Mouse (Mus musculus) monocyte, adult 5-6 weeks (primary cell): Measurements from ENCODE around the gene Lcat. TPM values are rescaled to one million over a fixed set of nuclear protein-coding genes. Genes with fewer than 3 reads are reported as not detected.

Experiments
- ATAC-seq: fragments of 153-309, 156-312 bp; replicated peaks from 2 replicates; pipeline ENCODE4 v1.8.0; 2017; ENCODE audit warnings: mild to moderate bottlenecking; ENCODE audit not compliant: low TSS enrichment, insufficient number of reproducible peaks, severe bottlenecking, poor library complexity, low FRiP score
- total RNA-seq: library from RNA; stranded (forward); fragments of 200-1000, 200-491, 200-594 nt; gene quantifications from 3 replicates; pipeline ENCODE4 v1.2.3, GENCODE M21; 2017

Gene Lcat
- not detected in 3 replicates for total RNA-seq

GRCm38 (mm10) chr8:105943321-105943739, at the start of gene Lcat:
Gene Lcat (minus strand): TSS chr8:105943382.
- no peak for ATAC-seq

GRCm38 (mm10) chr8:105992499-105992898, 49.3 kb upstream of the Lcat start:
- ATAC-seq: peak; percentile 37; the same call in 1 of the 2 replicates

GRCm38 (mm10) chr8:105991546-105991945, 48.4 kb upstream of the Lcat start:
- ATAC-seq: no peak

GRCm38 (mm10) chr8:105990856-105991387, 47.7 kb upstream of the Lcat start, which contains the start of gene Dus2:
Gene Dus2 (plus strand): TSS chr8:105991337.
- ATAC-seq: peak; percentile 84

- ATAC-seq: no peak
Measured at GRCm38 (mm10) chr8:105988546-105988945, 45.4 kb upstream of the Lcat start.

- peak; percentile 61; the same call in 1 of the 2 replicates for ATAC-seq
Measured at GRCm38 (mm10) chr8:105983406-105983805, 40.2 kb upstream of the Lcat start.

- no peak for ATAC-seq
Measured at GRCm38 (mm10) chr8:105981146-105981545, 38.0 kb upstream of the Lcat start.

- no peak for ATAC-seq
Measured at GRCm38 (mm10) chr8:105979325-105979724, 36.1 kb upstream of the Lcat start, which contains the start of gene Dpep3. Gene Dpep3 (minus strand): TSS chr8:105979429.

GRCm38 (mm10) chr8:105975363-105975762, 32.2 kb upstream of the Lcat start:
- no peak for ATAC-seq

- ATAC-seq: no peak
Measured at GRCm38 (mm10) chr8:105971019-105971720, 28.0 kb upstream of the Lcat start.

- ATAC-seq: no peak
Measured at GRCm38 (mm10) chr8:105969367-105969766, 26.2 kb upstream of the Lcat start.

- no peak for ATAC-seq
Measured at GRCm38 (mm10) chr8:105966692-105967311, 23.6 kb upstream of the Lcat start.

- ATAC-seq: 0 out of 2 replicates have a peak, but pooled peaks have one; percentile 14
Measured at GRCm38 (mm10) chr8:105965905-105966341, 22.7 kb upstream of the Lcat start, which contains the start of gene Slc12a4. Gene Slc12a4 (minus strand): TSS chr8:105966097.

GRCm38 (mm10) chr8:105965266-105965904, 22.2 kb upstream of the Lcat start:
- ATAC-seq: peak; percentile 28

- ATAC-seq: no peak
Measured at GRCm38 (mm10) chr8:105964506-105965265, 21.5 kb upstream of the Lcat start.

GRCm38 (mm10) chr8:105961536-105961935, 18.4 kb upstream of the Lcat start:
- no peak for ATAC-seq

- no peak for ATAC-seq
Measured at GRCm38 (mm10) chr8:105961101-105961500, 17.9 kb upstream of the Lcat start.

- ATAC-seq: no peak
Measured at GRCm38 (mm10) chr8:105959350-105959749, 16.2 kb upstream of the Lcat start.
